Mouse (Mus musculus) hindbrain, embryonic 11.5 days (tissue): ENCODE results near the gene Smyd3. TPM values are rescaled to one million over a fixed set of nuclear protein-coding genes. Genes with fewer than 3 reads are reported as not detected.

Source experiments
- ATAC-seq: fragments of 200-750 bp; cut with Nextera tagmentation; 2 replicates; pipeline ENCODE4 v1.8.0; 2017; ENCODE audit warnings: mild to moderate bottlenecking, moderate TSS enrichment, moderate library complexity; ENCODE audit not compliant: low FRiP score
- DNase-seq: peaks from one replicate; pipeline ENCODE4 v3.0.0-alpha.2; 2015; ENCODE audit warnings: low spot score
- H3K27ac ChIP-seq: fragments of 300-500 bp; sonication (generic); 2 replicates; pipeline ENCODE4 v1.5.1; 2014; ENCODE audit warnings: mild to moderate bottlenecking, low read depth, low read length
- H3K27me3 ChIP-seq: fragments of 300-500 bp; sonication (generic); 2 replicates; pipeline ENCODE4 v1.6.1; 2014; ENCODE audit warnings: mild to moderate bottlenecking, low read length, moderate library complexity, mixed read lengths; ENCODE audit not compliant: control insufficient read depth, insufficient read depth
- H3K36me3 ChIP-seq: fragments of 300-500 bp; sonication (generic); 2 replicates; pipeline ENCODE4 v1.6.1; 2014; ENCODE audit warnings: mild to moderate bottlenecking, low read length, moderate library complexity, mixed read lengths; ENCODE audit not compliant: control insufficient read depth, insufficient read depth
- H3K4me1 ChIP-seq: fragments of 300-500 bp; sonication (generic); replicated peaks from 2 replicates; pipeline ENCODE4 v1.6.1; 2014; ENCODE audit warnings: low read length, mixed read lengths; ENCODE audit not compliant: control insufficient read depth, insufficient read depth
- H3K4me2 ChIP-seq: fragments of 300-500 bp; sonication (generic); replicated peaks from 2 replicates; pipeline ENCODE4 v1.6.1; 2014; ENCODE audit warnings: mild to moderate bottlenecking, low read depth, low read length
- H3K4me3 ChIP-seq: fragments of 300-500 bp; sonication (generic); 2 replicates; pipeline ENCODE4 v1.5.1; 2014; ENCODE audit warnings: low read depth, low read length
- H3K9ac ChIP-seq: fragments of 300-500 bp; sonication (generic); 2 replicates; pipeline ENCODE4 v1.6.1; 2014; ENCODE audit warnings: low read depth, low read length
- H3K9me3 ChIP-seq: fragments of 300-500 bp; sonication (generic); 2 replicates; pipeline ENCODE4 v1.6.1; 2016; ENCODE audit warnings: low read length; ENCODE audit not compliant: control insufficient read depth
- WGBS: fragments of 180-500 bp; shearing (Covaris S2); extraction: QIAGEN DNeasy Blood & Tissue Kit; methylation state at CpG from one replicate; pipeline ENCODE4 v1.1.7; 2014; 5-methylcytosine and 5-hydroxymethylcytosine counted together
- polyA plus RNA-seq: library from polyadenylated mRNA; unstranded; fragments of >200 nt; fragmentation: Nextera tagmentation; extraction: Ambion mirVana; gene quantifications from 2 replicates; pipeline ENCODE4 v1.2.1, GENCODE M21; 2014

The Smyd3 gene
- polyA plus RNA-seq, 1 experiment from 2014 or later: 16.9 TPM

- whole genome bisulfite sequencing: 60% methylated on average over 15 of the region's 15 CpGs
- H3K4me3 ChIP-seq: no peak overlapping the region
Observed at GRCm38 (mm10) chr1:179386237-179386975, 131.4 kb downstream of the Smyd3 start.

DNA sequence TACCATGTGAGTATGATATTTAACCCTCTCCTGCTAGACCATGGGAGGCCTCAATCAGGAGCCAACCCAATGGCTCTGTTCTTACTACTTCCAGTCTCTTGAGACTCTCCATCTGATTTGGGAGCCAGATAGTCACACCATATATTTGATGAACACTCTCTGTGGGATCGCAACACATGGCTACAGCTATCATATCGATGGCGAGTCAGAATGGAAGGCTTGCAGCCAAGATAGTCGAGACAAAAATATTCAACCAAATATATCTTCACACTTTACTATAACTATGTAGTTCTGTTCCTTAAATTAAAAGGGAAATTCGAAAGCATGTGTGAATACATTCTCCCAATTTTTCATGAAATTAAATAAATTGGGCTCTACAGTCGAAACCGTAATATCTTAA, 132.2 kb downstream of the Smyd3 start:
- Histone ChIP-seq H3K4me1 (no peaks in the 10 kb centered on the region), H3K4me3 (no peak overlapping the region), H3K36me3 (no peaks in the 10 kb centered on the region), H3K4me2 (no peak overlapping the region), H3K9ac (no peak overlapping the region), H3K27ac (no peak overlapping the region), H3K27me3 (no peaks in the 10 kb centered on the region), H3K9me3 (no peaks in the 10 kb centered on the region)
- no peak for DNase-seq
- 93% methylated on average over 7 of the region's 7 CpGs for WGBS
- ATAC-seq: no peak

More at GRCm38 (mm10) chr1:179386237-179386975, 131.4 kb downstream of the Smyd3 start:
- H3K4me2 ChIP-seq: no peak overlapping the region
- DNase-seq (peak; percentile 13), ATAC-seq (no peak)
- no peak overlapping the region for H3K27ac ChIP-seq
- no peaks in the 10 kb centered on the region for H3K36me3 ChIP-seq
- no peaks in the 10 kb centered on the region for H3K27me3 ChIP-seq
- H3K9ac ChIP-seq: no peak overlapping the region
- H3K9me3 ChIP-seq: no peaks in the 10 kb centered on the region
- H3K4me1 ChIP-seq: no peaks in the 10 kb centered on the region

GRCm38 (mm10) chr1:179384296-179384695, 133.5 kb downstream of the Smyd3 start:
- DNase-seq: no peak

DNA sequence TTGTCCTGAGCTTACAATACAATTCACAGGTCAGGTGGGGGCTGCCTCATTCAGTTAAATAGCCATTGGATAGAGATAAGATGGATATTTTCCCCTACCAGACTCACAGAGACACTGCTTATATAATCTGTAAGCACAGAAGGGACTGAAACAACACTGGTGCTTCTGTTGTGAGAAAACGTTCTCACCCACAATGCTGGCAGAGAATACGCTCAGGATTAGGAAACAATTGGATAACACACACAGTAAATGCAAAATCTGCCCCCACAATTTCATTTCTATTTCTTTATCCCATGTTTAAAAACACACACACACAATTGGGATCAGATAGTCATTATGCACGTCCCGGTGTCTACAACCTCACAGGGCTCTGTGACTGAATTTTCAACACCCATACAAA, 139.7 kb downstream of the Smyd3 start:
- no peak overlapping the region for H3K4me2 ChIP-seq
- H3K36me3 ChIP-seq: no peaks in the 10 kb centered on the region
- no peak overlapping the region for H3K9ac ChIP-seq
- ATAC-seq (no peak), DNase-seq (no peak)
- no peaks in the 10 kb centered on the region for H3K27me3 ChIP-seq
- H3K9me3 ChIP-seq: no peaks in the 10 kb centered on the region
- no peaks in the 10 kb centered on the region for H3K4me1 ChIP-seq
- H3K27ac ChIP-seq: no peak overlapping the region
- 93% methylated on average over 4 of the region's 4 CpGs for WGBS
- H3K4me3 ChIP-seq: no peak overlapping the region

More at GRCm38 (mm10) chr1:179384296-179384695, 133.5 kb downstream of the Smyd3 start:
- 72% methylated on average over 2 of the region's 2 CpGs for WGBS
- no peaks in the 10 kb centered on the region for H3K9me3 ChIP-seq
- no peaks in the 10 kb centered on the region for H3K27me3 ChIP-seq
- no peaks in the 10 kb centered on the region for H3K36me3 ChIP-seq
- ATAC-seq: no peak
- no peaks in the 10 kb centered on the region for H3K4me1 ChIP-seq
- no peak overlapping the region for H3K27ac ChIP-seq
- H3K9ac ChIP-seq: no peak overlapping the region
- no peak overlapping the region for H3K4me2 ChIP-seq
- H3K4me3 ChIP-seq: no peak overlapping the region

- Histone ChIP-seq H3K4me3 (no peak overlapping the region), H3K36me3 (no peaks in the 10 kb centered on the region), H3K4me1 (no peaks in the 10 kb centered on the region), H3K4me2 (no peak overlapping the region), H3K27me3 (no peaks in the 10 kb centered on the region), H3K9ac (no peak overlapping the region), H3K27ac (no peak overlapping the region), H3K9me3 (no peaks in the 10 kb centered on the region)
- ATAC-seq (no peak), DNase-seq (no peak)
- 89% methylated on average over 4 of the region's 4 CpGs for WGBS
Observed at GRCm38 (mm10) chr1:179374987-179375386, 142.9 kb downstream of the Smyd3 start.

DNA sequence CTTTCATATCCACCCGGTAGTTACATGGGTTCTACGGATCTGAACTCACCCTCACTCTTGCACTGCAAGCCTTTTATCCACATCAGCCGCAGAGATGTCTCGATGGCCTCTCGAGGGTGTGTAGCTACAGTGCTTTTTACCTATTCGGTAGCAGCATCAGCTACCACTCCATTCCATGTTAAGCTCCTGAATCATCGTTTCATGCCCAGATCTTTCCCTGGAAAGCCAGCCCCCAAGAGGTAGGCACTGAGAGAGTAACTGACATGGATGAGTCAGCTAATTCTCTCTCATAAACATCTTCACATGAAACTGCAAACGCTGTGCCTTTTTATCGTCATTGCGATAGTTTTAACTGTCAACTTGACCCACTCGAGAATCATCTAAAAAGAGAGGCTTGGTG, 143.9 kb downstream of the Smyd3 start:
- Histone ChIP-seq H3K4me2 (no peak overlapping the region), H3K9me3 (no peaks in the 10 kb centered on the region), H3K36me3 (no peaks in the 10 kb centered on the region), H3K27me3 (no peaks in the 10 kb centered on the region), H3K4me3 (no peak overlapping the region), H3K9ac (no peak overlapping the region), H3K27ac (no peak overlapping the region), H3K4me1 (no peaks in the 10 kb centered on the region)
- ATAC-seq: no peak
- WGBS: 98% methylated on average over 11 of the region's 11 CpGs
- no peak for DNase-seq

DNA sequence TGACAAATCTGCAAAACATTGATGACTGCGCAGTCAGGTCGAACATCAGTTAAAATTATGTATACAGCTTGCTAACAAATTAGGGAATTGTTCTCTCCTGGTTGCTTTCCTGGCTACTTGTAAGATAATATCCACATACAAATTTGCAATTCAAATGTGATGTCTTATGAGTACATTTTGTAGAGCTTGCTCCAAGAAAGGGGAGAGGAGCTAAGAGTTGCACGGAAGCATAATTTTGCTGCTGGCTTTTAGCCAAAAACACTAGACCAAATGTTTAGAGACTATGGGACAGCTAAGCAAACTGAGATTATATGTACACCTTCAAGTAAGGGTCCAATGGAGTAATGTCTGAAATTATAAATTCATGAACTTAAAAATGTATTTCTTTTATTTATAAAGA, 146.7 kb downstream of the Smyd3 start:
- H3K36me3 ChIP-seq: no peaks in the 10 kb centered on the region
- WGBS: 92% methylated on average over 3 of the region's 3 CpGs
- H3K4me2 ChIP-seq: no peak overlapping the region
- no peak for ATAC-seq
- no peaks in the 10 kb centered on the region for H3K4me1 ChIP-seq
- no peaks in the 10 kb centered on the region for H3K27me3 ChIP-seq
- H3K9me3 ChIP-seq: no peaks in the 10 kb centered on the region
- DNase-seq: no peak
- H3K4me3 ChIP-seq: no peak overlapping the region
- no peak overlapping the region for H3K9ac ChIP-seq
- H3K27ac ChIP-seq: no peak overlapping the region

DNA sequence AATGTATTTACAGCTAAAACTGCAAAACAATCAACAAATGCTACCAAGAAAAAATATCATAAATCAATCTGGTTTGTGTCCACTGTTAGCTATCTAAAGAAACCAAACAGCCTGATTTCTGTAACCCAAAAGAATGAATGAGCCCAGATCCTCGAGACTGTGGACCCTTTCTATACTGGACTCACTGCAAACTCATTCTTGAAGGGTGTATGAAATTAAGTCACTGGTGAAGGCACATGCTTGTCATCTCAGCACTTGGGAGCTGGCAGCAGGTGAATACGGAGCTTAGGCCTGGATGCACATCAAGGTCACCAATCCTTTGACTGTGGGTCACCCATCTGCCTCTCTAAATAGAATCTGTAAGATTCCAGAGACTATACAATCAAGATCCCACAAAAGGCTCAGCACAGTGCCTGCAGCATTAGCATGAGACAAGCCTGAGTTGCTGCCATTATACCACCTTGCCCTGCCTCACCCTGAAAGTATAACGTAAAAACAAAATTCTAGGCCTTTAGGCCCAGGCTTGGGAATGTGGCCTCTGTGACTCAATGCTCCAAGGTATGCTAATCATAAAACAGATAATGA, 149.3 kb downstream of the Smyd3 start:
- 60% methylated on average over 3 of the region's 3 CpGs for WGBS
- Histone ChIP-seq H3K4me1 (no peaks in the 10 kb centered on the region), H3K4me2 (no peak overlapping the region), H3K4me3 (no peak overlapping the region), H3K27me3 (no peaks in the 10 kb centered on the region), H3K9me3 (no peaks in the 10 kb centered on the region), H3K9ac (no peak overlapping the region), H3K36me3 (no peaks in the 10 kb centered on the region), H3K27ac (no peak overlapping the region)
- no peak for DNase-seq
- no peak for ATAC-seq
